Mouse (Mus musculus) intestine, embryonic 16.5 days (tissue): ENCODE data around the gene Mat2a. TPM values are rescaled to one million over a fixed set of nuclear protein-coding genes. Genes with fewer than 3 reads are reported as not detected.

Experiments
- ATAC-seq: fragments of 200-750 bp; cut with Nextera tagmentation; 2 replicates; pipeline ENCODE4 v1.8.0; 2017; ENCODE audit warnings: moderate TSS enrichment, moderate library complexity
- H3K27ac ChIP-seq: fragments of 300-500 bp; sonication (generic); 2 replicates; pipeline ENCODE4 v1.5.1; 2014; ENCODE audit warnings: mild to moderate bottlenecking, low read length
- H3K27me3 ChIP-seq: fragments of 300-500 bp; sonication (generic); replicated peaks from 2 replicates; pipeline ENCODE4 v1.6.1; 2014; ENCODE audit warnings: low read length, control low read depth, mixed read lengths; ENCODE audit not compliant: control insufficient read depth, insufficient read depth
- H3K36me3 ChIP-seq: fragments of 300-500 bp; sonication (generic); 2 replicates; pipeline ENCODE4 v1.6.1; 2014; ENCODE audit warnings: low read length, control low read depth; ENCODE audit not compliant: control insufficient read depth, insufficient read depth
- H3K4me1 ChIP-seq: fragments of 300-500 bp; sonication (generic); 2 replicates; pipeline ENCODE4 v1.6.1; 2014; ENCODE audit warnings: low read length, control low read depth, mixed read lengths; ENCODE audit not compliant: control insufficient read depth, insufficient read depth
- H3K4me2 ChIP-seq: fragments of 300-500 bp; sonication (generic); 2 replicates; pipeline ENCODE4 v1.6.1; 2014; ENCODE audit warnings: low read depth, low read length, control low read depth
- H3K4me3 ChIP-seq: fragments of 300-500 bp; sonication (generic); 2 replicates; pipeline ENCODE4 v1.5.1; 2014; ENCODE audit warnings: mild to moderate bottlenecking, low read length
- H3K9ac ChIP-seq: fragments of 300-500 bp; sonication (generic); 2 replicates; pipeline ENCODE4 v1.6.1; 2014; ENCODE audit warnings: low read depth, low read length
- H3K9me3 ChIP-seq: fragments of 300-500 bp; sonication (generic); 2 replicates; pipeline ENCODE4 v1.6.1; 2016; ENCODE audit warnings: low read length, control low read depth; ENCODE audit not compliant: control insufficient read depth
- WGBS: fragments of 180-500 bp; shearing (Covaris S2); extraction: QIAGEN DNeasy Blood & Tissue Kit; methylation state at CpG from one replicate; pipeline ENCODE4 v1.1.7; 2014; 5-methylcytosine and 5-hydroxymethylcytosine counted together
- polyA plus RNA-seq: library from polyadenylated mRNA; unstranded; fragments of >200 nt; fragmentation: Nextera tagmentation; extraction: Ambion mirVana; gene quantifications from 2 replicates; pipeline ENCODE4 v1.2.1, GENCODE M21; 2015

The Mat2a gene
- polyA plus RNA-seq, 1 experiment from 2014 or later = 293 TPM

GRCm38 (mm10) chr6:72445011-72445410, 5.7 kb upstream of the Mat2a start:
- Histone ChIP-seq H3K4me2 (no peak overlapping the region), H3K27me3 (no peaks in the 10 kb centered on the region), H3K36me3 (no peaks in the 10 kb centered on the region), H3K4me3 (no peak overlapping the region), H3K4me1 (peaks cover 4% of the 10 kb centered on the region; the same call in 1 of the 2 replicates), H3K9me3 (no peaks in the 10 kb centered on the region), H3K9ac (no peak overlapping the region), H3K27ac (no peak overlapping the region)
- ATAC-seq = no peak

GRCm38 (mm10) chr6:72442921-72443604, 3.7 kb upstream of the Mat2a start:
- Histone ChIP-seq H3K4me1 (peaks cover 4% of the 10 kb centered on the region; the same call in 1 of the 2 replicates), H3K4me3 (no peak overlapping the region), H3K4me2 (no peak overlapping the region), H3K27me3 (no peaks in the 10 kb centered on the region), H3K27ac (no peak overlapping the region), H3K36me3 (no peaks in the 10 kb centered on the region), H3K9me3 (no peaks in the 10 kb centered on the region), H3K9ac (no peak overlapping the region)
- WGBS = 83% methylated on average over 1 of the region's 1 CpGs
- ATAC-seq = no peak

DNA sequence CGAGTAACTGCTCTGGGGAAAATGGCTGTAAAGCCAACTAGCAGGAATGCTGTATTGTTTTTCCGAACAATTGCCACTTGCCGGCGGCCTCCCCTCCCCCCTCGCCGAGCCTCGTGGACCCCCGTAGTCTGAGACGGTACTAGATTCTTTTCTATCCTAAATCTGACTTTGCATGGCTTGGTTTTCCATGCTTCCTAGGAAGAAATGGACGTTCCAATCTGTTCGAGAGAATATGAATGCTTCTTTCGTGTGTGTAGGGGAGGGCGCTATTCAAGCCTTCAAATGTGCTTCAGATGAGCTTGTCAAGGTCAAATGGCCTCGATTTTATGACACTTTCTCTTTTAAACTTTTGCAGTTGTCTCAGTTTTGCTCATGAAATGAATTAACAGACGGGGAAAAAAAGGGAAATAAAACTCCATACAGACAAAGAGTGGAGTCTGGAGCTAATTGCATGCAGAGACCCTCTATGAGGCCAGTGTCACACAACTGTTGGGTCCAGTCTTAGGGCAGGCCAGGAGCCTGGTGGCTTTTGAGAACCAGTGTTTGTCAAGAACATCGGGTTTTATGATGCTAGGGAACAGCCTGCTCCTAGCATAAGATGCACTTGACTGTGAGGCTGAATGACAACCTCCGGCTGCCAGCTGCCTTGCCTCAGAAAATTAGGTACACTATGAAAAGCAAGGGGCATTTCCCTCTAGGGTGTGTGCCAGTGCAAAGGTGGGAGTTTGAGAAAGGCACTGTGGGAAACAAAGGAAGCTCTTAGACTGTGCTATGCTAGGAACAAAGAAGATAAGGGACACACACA, 1.0 kb upstream of the Mat2a start:
- H3K9me3 ChIP-seq = no peaks in the 10 kb centered on the region
- peak overlapping the region; percentile 100 for H3K9ac ChIP-seq
- H3K4me3 ChIP-seq = peak overlapping the region; percentile 99
- 0 out of 2 replicates have a peak, but pooled peaks cover 2% of the 10 kb centered on the region for H3K36me3 ChIP-seq
- peak overlapping the region; percentile 94 for H3K27ac ChIP-seq
- H3K27me3 ChIP-seq = no peaks in the 10 kb centered on the region
- peak; percentile 10; the same call in 1 of the 2 replicates for ATAC-seq
- peaks cover 9% of the 10 kb centered on the region; the same call in 1 of the 2 replicates for H3K4me1 ChIP-seq
- 9% methylated on average over 17 of the region's 17 CpGs for WGBS
- peak overlapping the region; percentile 77 for H3K4me2 ChIP-seq

DNA sequence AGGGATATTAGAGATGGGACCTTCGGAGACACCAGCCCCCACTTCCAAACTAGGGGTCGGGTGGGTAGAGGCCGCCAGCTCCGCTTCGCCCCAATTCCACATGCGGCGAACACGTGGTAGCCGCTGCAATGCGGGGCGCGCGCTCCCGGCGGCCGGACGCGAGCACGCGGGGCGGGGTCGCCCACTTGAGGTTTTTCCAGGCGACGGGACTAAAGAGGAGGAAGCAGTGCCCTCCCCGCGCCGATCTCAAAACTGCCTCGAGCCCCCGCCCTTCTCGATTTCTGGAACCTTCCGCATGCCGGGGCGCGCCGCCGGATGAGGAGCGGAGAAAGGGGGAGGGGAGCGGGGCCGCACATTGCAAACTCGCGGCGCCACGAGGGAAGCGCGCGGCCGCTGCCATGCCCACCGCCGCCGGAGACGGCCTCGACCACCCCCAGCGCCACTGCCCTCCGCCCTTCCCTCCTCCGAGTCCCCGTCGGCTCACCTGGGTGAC, 450 bp downstream of the Mat2a start:
- peak overlapping the region; percentile 99 for H3K4me3 ChIP-seq
- H3K27me3 ChIP-seq = no peaks in the 10 kb centered on the region
- H3K27ac ChIP-seq = peak overlapping the region; percentile 99
- H3K9ac ChIP-seq = peak overlapping the region; percentile 100
- no peaks in the 10 kb centered on the region for H3K9me3 ChIP-seq
- H3K4me2 ChIP-seq = peak overlapping the region; percentile 78
- H3K4me1 ChIP-seq = peaks cover 9% of the 10 kb centered on the region; the same call in 1 of the 2 replicates
- peak; percentile 72 for ATAC-seq
- under 1% methylated on average over 56 of the region's 57 CpGs for WGBS
- peaks cover 5% of the 10 kb centered on the region; the same call in 1 of the 2 replicates for H3K36me3 ChIP-seq

GRCm38 (mm10) chr6:72438226-72438625, 1.1 kb downstream of the Mat2a start:
- Histone ChIP-seq H3K4me3 (peak overlapping the region; percentile 99), H3K4me2 (peak overlapping the region; percentile 78), H3K27ac (no peak overlapping the region), H3K9me3 (no peaks in the 10 kb centered on the region), H3K27me3 (no peaks in the 10 kb centered on the region), H3K4me1 (peaks cover 9% of the 10 kb centered on the region; the same call in 1 of the 2 replicates), H3K9ac (peak overlapping the region; percentile 100), H3K36me3 (peaks cover 5% of the 10 kb centered on the region; the same call in 1 of the 2 replicates)
- WGBS = 0% methylated on average over 5 of the region's 5 CpGs
- ATAC-seq = no peak

- WGBS = 84% methylated on average over 2 of the region's 2 CpGs
- no peaks in the 10 kb centered on the region for H3K27me3 ChIP-seq
- no peak overlapping the region for H3K9ac ChIP-seq
- H3K4me2 ChIP-seq = no peak overlapping the region
- H3K9me3 ChIP-seq = no peaks in the 10 kb centered on the region
- H3K36me3 ChIP-seq = peaks cover 5% of the 10 kb centered on the region; the same call in 1 of the 2 replicates
- 0 out of 2 replicates have a peak overlapping the region, but pooled peaks have one; percentile 4 for H3K27ac ChIP-seq
- no peak for ATAC-seq
- H3K4me3 ChIP-seq = no peak overlapping the region
- H3K4me1 ChIP-seq = peaks cover under 1% of the 10 kb centered on the region; the same call in 1 of the 2 replicates
These were observed 7.2 kb downstream of the Mat2a start for GRCm38 (mm10) chr6:72432153-72432552.

DNA sequence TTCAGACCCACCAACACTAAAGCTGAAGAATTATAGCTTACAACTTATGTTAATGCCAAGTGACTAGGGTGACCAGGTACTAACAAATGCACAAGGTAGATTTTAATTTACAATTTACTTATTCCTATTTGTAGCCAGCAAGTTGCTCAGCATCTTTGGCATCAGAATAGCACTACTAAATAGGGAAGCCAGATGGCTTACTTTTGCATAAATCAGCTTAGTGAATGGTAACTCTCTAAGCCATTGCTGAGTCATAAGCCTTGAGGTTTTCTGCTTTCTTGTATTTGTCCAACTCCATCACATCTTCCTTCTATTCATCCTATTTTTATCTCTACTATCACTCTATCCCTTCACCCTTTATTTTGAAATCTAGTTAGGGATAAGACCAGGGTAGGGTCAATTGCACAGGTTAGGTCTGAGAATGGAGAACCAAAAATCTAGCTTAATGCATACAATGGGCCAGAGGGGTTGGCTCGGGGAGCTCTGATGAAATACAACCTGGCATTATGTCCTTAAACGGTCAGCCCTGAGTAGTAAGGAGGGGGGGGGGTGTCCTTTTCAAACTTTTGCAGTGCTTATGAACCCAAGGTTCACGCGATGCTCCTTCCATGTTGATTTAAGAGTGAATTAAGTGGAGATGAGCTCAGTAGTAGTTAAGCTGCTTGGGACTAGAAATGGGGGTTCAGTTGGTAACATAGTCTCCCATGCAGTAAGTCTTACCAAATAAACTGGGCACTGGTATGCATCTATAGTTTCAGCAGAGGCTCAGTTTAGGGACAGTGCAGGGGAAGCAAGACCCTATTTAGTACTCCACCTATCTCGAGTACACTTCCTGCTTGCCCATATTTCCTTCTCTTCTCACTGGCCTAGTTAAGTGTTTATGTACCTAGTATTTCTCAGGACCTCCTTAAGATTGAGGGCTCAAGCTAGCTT, 8.1 kb downstream of the Mat2a start:
- H3K27ac ChIP-seq = no peak overlapping the region
- no peak overlapping the region for H3K4me3 ChIP-seq
- no peaks in the 10 kb centered on the region for H3K9me3 ChIP-seq
- no peaks in the 10 kb centered on the region for H3K4me1 ChIP-seq
- H3K36me3 ChIP-seq = peaks cover 7% of the 10 kb centered on the region; the same call in 1 of the 2 replicates
- 47% methylated on average over 5 of the region's 5 CpGs for WGBS
- no peak overlapping the region for H3K9ac ChIP-seq
- peak; percentile 27 for ATAC-seq
- no peak overlapping the region for H3K4me2 ChIP-seq
- H3K27me3 ChIP-seq = no peaks in the 10 kb centered on the region

DNA sequence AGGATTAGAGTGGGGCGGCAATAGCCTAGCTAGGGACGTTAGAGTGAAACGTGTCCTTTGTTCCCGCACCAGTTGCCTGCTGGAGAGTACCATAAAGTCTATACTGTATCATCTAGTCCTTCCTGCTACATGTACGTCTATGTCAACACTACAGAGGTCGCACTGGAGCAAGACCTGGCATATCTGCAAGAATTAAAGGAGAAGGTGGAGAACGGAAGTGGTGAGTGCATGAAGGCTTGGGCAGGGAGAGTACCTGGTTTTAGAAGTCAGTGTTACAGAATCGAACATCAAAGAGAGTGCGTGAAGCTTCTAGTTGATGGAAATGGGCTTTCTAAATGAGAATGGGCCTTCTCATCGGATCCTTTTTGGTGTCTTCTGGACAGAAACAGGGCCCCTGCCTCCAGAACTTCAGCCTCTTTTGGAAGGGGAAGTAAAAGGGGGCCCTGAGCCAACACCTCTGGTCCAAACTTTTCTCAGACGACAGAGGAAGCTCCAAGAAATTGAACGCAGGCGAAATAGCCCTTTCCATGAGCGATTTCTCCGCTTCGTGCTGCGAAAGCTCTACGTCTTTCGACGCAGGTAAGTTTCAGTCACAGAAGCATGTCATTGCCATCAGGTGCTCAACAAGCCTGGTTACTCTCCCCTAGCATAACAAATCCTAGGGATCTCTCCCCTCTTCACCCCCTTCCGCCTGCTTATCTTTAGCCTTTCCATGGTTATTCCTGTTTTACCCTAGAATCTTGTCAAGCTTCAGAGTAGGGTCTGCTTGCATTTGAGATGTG, 10.1 kb downstream of the Mat2a start:
- Histone ChIP-seq H3K9me3 (no peaks in the 10 kb centered on the region), H3K36me3 (peaks cover 21% of the 10 kb centered on the region), H3K4me1 (no peaks in the 10 kb centered on the region), H3K9ac (no peak overlapping the region), H3K27ac (no peak overlapping the region), H3K4me3 (no peak overlapping the region), H3K27me3 (no peaks in the 10 kb centered on the region), H3K4me2 (no peak overlapping the region)
- WGBS = 79% methylated on average over 21 of the region's 21 CpGs
- ATAC-seq = peak; percentile 34
